Mouse (Mus musculus) v-Abl transformed pro-B cells (cell line): ENCODE data around the gene Pgbd5.

Experiments
- in situ Hi-C, 2 experiments: fragments of 400-800 bp; cut with MboI; formaldehyde crosslinking; loops; one replicate each; pipeline ENCODE4 v1.15.1; 2025; ENCODE audit not compliant: unreplicated experiment in 2 of 2

Pgbd5 gene

DNA sequence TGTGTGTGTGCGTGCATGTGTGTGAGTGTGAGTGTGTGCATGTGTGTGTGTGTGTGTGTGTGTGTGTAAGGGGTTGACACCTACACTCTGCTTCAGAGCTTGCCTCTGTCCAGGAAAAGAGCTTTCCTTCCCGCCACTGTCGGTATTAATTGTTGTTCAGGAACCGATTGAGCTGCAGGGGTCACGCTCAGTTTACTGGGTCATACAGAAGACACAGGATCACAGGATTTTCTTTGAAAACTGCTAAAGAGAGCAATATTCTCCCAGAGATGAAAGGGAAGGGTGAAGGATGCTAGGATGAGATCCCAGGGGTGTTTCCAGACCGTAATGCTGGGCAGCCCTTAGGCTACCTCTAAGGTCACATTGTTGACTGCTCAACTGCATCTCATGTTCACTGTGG is at the start of gene Pgbd5:
TSS of gene Pgbd5 (minus strand) at position 101 of the 400 bp plus-strand sequence.
- in situ Hi-C loops, result no loop called here

- in situ Hi-C loops, result no loop called here
Observed at GRCm38 (mm10) chr8:124483356-124484115, 44.1 kb upstream of the Pgbd5 start.

DNA sequence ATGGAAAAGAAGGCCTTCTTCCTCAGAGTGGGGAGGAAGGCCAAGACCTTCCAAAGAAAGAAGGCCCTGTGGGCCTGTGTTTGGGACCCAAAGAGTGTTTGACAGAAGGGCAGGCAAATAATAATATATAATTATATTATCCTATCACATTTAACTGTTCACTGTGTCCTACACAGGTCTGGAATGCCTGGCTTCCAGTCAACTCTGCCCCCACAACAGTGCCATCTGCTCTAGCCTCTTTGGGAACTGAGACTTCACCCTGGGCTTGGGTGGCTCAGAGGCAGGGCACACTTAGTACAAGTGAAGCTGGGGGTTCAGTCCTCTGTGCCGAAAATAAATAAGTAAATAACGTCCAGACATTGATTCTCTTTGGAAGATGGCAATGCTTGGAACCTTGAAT is 43.3 kb upstream of the Pgbd5 start:
- in situ Hi-C loops, result no loop called here

- in situ Hi-C loops, result no loop called here
Observed at GRCm38 (mm10) chr8:124480321-124480720, 40.9 kb upstream of the Pgbd5 start.

DNA sequence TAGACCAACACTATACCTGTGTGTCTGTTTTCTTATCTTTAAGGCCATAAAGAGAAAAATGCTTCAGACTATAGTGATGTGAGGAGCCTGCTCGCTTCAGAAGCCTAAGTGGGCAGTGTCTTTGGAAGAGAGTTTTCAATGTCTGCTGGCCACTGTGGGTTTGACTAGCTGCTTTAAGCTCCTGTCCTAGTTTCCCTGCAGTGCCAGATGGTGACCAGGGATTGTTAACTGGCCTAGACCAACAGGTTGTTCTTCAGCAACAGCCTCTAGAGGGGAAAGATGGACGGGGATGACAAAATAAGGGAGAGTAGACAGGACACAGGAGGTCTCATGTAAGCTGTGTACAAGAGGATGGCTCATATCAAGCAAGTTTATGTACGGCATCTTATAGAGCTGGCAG is 39.8 kb upstream of the Pgbd5 start:
- in situ Hi-C loops, result no loop called here

- in situ Hi-C loops, result no loop called here
Observed at GRCm38 (mm10) chr8:124476701-124477100, 37.2 kb upstream of the Pgbd5 start.

DNA sequence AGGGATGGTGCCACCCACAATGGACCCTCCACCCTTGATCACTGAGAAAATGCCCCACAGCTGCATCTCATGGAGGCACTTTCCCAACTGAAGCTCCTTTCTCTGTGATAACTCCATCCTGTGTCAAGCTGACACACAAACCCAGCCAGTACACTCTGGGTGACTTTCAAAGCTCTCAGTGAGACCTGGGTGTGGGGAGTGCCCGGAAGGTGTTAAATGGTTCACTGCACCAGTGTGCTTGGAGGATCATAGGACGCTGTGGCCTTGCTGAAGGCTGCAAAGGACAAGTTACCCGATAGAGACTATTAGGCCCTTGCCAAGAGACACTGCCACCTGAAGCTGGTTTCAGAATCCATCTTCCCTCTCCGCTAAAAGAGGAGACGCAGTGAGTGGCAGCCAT is 36.2 kb upstream of the Pgbd5 start:
- in situ Hi-C loops, result no loop called here

DNA sequence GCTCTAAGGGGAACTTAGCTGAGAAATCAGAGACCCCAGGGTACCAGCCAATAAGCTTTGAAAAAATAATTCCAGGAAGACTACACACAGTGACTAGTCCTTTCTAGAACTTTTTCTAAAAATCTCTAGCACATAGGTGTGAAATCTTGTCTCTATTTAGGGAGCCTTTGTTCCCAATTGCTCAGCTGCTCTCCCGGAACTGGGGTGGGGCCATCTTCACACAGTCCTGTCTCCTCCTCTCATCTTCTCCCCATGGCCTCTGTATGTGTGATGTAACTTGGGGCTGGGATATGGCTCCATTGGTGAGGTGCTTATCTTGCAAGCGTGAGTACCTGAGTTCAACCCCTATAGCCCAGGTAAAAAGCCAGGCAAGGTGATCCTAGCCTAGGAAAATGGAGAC is 25.2 kb upstream of the Pgbd5 start:
- in situ Hi-C loops, result no loop called here

DNA sequence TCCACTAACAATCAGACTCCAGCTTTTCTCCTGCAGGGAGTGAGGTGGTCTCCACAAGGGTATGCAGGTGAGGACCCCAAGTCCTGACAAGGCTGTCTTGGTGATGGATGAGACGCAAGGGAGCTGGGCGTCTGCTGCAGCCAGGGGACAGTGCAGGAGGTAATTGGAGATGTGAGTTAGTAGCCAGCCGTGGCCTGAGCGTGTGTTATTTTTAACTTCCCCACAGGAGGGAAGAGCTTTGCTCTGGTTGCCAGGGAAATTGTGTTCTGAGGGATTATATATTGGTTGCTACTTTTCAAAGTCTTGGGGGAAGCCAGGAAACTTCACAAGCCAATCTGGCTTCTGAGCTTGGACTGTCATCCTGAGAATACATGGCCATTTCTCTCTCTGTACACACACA is 23.7 kb upstream of the Pgbd5 start:
- in situ Hi-C loops, result no loop called here

- in situ Hi-C loops, result no loop called here
Observed at GRCm38 (mm10) chr8:124462192-124462591, 22.7 kb upstream of the Pgbd5 start.

DNA sequence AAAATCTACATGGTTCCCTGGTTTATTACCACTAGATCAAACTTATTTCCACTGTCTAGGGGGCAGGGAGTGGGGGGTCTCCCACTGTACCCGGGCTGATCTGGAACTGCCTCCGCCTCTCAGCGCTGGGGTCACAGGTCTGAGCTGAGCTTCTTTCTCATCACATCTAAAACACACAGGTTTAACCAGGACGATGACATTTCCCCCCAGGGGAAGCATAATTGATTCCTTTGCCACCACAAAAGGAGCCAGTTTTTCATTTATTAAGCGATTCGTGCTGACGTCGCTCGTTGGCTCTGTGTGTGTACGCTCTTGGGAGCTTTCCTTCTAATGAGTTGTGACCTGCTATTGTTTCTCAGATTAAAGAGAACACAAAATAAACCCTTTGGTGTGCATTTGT is 21.6 kb upstream of the Pgbd5 start:
- in situ Hi-C loops, result no loop called here

DNA sequence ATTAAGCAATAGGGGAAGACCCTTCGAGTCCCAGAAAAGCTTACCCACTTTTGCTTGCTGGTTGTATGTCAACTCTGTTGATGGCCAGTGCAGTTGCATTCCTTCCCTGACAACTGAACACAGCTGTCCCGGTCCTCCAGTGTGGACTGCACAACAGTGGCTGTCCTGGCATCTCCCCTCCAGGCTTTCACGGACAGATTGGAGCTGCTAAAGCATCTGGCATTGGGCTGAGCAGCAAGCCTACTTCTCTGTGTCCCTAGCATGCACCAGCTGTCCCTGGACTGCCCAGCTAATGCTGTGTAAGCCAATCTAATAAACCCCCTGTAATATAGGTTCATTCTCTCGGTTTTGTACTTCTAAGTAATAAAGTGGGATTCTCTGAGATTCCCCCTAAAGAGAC is 21.2 kb upstream of the Pgbd5 start:
- in situ Hi-C loops, result no loop called here

DNA sequence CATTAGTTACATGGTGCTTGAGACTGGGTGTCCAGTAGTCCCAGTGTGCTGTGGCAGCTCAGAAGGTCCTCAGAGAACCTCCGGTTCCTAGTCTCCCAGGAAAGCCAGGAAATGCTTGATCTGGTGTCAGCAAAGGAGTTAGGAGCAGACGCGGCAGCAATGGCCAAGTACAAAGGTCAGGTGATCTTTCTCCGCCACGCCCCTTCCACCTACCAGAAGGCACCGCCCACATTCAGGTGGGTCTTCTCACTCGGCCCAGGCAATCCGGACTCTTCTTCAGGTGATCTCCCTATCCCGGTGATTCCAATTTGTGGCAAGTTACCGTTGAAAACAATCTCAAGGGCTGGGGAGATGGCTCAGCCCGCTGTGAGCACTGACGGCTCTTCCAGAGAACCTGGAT is 20.2 kb upstream of the Pgbd5 start:
- in situ Hi-C loops, result no loop called here

DNA sequence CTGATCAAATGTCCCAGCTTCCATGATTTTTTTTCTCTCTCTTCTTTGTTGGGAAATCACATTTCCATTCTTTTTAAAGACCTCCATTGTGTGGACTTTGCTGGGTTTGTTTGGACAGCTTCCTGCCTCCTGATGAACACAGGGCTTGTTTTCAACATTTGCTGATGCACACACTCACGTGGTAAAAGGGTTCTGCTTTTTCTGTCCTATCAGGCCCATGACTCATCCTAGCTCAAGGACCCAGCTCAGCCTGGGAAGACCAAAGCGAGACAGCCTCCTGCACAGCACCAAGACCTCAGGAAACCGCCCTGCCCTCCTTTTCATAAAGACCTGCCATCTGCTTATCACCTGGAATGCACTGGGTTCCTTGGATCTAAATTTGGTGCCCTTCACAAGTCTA is 15.9 kb upstream of the Pgbd5 start:
- in situ Hi-C loops, result no loop called here

DNA sequence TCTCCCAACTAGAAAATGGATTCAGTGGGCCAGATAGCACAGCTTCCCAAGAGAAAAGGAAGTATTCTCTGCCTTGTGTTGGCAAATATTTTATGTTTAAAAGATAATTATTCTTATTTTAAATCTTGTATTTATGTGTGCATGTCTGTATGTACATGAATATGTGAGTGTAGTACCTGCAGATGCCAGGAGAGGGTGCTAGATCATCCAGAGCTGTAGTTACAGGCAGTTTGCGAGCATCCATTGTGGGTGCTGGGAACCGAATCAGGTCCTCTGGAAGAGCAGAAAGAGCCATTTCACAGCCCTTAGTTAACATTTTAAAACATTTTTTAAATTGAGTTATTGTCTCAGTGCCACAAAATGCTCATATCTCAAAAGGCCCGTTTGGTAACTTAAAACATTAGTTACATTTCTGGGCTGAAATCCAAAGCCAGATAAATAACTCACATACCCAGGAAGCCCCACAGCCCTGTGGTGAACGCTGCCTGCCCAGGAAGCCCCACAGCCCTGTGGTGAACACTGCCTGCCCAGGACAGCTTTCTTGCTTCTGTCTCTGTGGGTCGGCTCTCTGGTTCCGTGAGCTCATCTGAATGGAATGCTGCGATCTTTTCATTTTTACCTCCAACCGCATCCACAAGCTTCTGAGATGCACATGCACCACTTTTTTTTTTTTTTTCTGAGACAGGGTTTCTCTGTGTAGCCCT is 10.9 kb upstream of the Pgbd5 start:
- in situ Hi-C loops, result no loop called here

DNA sequence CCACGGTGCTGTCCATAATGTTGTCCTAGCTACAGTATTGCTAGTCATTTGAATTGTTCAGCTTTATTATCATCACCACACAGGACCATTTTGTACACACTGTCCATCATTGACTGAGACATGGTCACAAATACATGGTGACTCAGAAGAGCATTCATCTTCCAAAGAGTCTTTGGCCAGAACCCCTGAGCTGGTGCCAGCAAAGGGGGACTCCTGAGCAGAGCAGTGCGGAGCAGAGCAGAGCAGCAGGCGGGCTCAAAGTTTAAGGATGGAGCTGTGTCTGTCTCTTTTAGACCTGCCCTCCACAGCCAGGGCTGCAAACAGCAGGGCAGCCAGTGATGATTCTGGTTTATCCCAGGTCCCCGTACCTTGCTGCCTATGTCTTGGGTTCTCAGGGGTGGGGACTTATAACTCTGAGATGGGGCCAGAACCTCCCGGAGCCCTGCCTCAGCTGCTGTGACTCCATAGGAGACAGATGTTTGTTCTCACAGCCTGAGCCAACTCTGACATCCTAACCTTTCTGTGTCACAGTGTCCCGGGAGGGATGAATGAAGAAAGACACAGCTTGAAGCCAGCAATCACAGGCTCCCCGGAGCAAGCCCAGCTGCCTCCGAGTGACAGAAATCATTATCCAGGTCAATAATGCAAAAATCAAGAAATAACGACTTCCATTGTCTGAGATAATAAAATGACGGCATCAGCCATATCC is 9.7 kb upstream of the Pgbd5 start:
- in situ Hi-C loops, result no loop called here

GRCm38 (mm10) chr8:124436741-124437140 is 2.7 kb downstream of the Pgbd5 start:
- in situ Hi-C loops, result no loop called here

GRCm38 (mm10) chr8:124435707-124436243 is 3.7 kb downstream of the Pgbd5 start:
- in situ Hi-C loops, result no loop called here

- in situ Hi-C loops, result no loop called here
Observed at GRCm38 (mm10) chr8:124435170-124435569, 4.3 kb downstream of the Pgbd5 start.

DNA sequence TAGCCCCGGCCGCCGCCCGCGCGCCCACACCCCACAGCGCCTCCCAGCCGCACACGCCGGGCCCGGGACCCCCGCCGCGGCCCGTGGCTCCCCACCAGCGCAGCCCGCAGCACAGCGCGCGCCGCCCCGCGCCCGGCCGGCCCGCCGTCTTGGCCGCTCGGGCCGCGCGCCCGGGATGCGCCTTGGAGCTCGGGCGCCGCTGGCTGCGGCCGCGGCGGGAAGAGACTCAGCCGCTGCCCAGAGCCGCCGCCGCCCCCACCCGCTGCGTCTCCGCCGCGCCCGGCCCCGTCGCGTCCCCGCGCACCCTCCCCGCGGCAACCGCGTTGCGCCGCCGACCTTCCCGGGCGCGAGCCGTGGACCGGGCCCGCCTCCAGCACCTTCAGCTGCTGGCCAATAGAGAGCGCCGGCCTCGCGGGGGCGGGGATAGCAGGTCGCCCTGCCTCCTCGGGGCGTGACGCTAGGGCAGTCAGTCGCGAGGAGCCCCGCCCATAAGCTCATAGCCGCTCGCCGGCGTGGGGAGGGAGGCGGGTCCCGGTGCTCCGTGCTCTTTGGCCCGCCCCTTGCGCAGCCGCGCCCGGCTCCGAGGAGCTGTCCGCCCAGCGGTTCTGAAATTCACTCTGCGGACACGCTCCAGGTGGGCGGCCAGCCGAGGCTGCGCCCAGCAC is 5.2 kb downstream of the Pgbd5 start:
- in situ Hi-C loops, result no loop called here
